Mouse (Mus musculus) midbrain, embryonic 15.5 days (tissue): ENCODE measurements around the gene Cdk10. TPM values are rescaled to one million over a fixed set of nuclear protein-coding genes. Genes with fewer than 3 reads are reported as not detected.
A peak's percentile ranks its signal among the peaks of the same experiment; 100 is the strongest.

Source experiments
- ATAC-seq: fragments of 200-750 bp; cut with Nextera tagmentation; replicated peaks from 2 replicates; pipeline ENCODE4 v1.8.0; 2017; ENCODE audit warnings: moderate TSS enrichment
- H3K27ac ChIP-seq: fragments of 300-500 bp; sonication (generic); 2 replicates; pipeline ENCODE4 v1.5.1; 2015; ENCODE audit warnings: mild to moderate bottlenecking, inconsistent platforms
- H3K27me3 ChIP-seq: fragments of 300-500 bp; sonication (generic); replicated peaks from 2 replicates; pipeline ENCODE4 v1.6.1; 2015; ENCODE audit warnings: inconsistent platforms
- H3K36me3 ChIP-seq: fragments of 300-500 bp; sonication (generic); replicated peaks from 2 replicates; pipeline ENCODE4 v1.6.1; 2015; ENCODE audit warnings: inconsistent platforms
- H3K4me1 ChIP-seq: fragments of 300-500 bp; sonication (generic); 2 replicates; pipeline ENCODE4 v1.6.1; 2015; ENCODE audit warnings: inconsistent platforms
- H3K4me2 ChIP-seq: fragments of 300-500 bp; sonication (generic); 2 replicates; pipeline ENCODE4 v1.6.1; 2015; ENCODE audit warnings: inconsistent platforms, mild to moderate bottlenecking, moderate library complexity
- H3K4me3 ChIP-seq: fragments of 300-500 bp; sonication (generic); 2 replicates; pipeline ENCODE4 v1.5.1; 2015; ENCODE audit warnings: mild to moderate bottlenecking, inconsistent platforms
- H3K9ac ChIP-seq: fragments of 300-500 bp; sonication (generic); 2 replicates; pipeline ENCODE4 v1.6.1; 2015; ENCODE audit warnings: mild to moderate bottlenecking, inconsistent platforms
- H3K9me3 ChIP-seq: fragments of 300-500 bp; sonication (generic); 2 replicates; pipeline ENCODE4 v1.6.1; 2016; ENCODE audit warnings: inconsistent platforms
- WGBS: fragments of 180-500 bp; shearing (Covaris S2); methylation state at CpG from one replicate; pipeline ENCODE4 v1.1.7; 2015; ENCODE audit warnings: mixed read lengths; 5-methylcytosine and 5-hydroxymethylcytosine counted together
- polyA plus RNA-seq: library from polyadenylated mRNA; unstranded; fragments of >200 nt; fragmentation: Nextera tagmentation; extraction: Ambion mirVana; gene quantifications from 2 replicates; pipeline ENCODE4 v1.2.1, GENCODE M21; 2015

The Cdk10 gene
- polyA plus RNA-seq, 1 experiment from 2014 or later: 55.0 TPM

DNA sequence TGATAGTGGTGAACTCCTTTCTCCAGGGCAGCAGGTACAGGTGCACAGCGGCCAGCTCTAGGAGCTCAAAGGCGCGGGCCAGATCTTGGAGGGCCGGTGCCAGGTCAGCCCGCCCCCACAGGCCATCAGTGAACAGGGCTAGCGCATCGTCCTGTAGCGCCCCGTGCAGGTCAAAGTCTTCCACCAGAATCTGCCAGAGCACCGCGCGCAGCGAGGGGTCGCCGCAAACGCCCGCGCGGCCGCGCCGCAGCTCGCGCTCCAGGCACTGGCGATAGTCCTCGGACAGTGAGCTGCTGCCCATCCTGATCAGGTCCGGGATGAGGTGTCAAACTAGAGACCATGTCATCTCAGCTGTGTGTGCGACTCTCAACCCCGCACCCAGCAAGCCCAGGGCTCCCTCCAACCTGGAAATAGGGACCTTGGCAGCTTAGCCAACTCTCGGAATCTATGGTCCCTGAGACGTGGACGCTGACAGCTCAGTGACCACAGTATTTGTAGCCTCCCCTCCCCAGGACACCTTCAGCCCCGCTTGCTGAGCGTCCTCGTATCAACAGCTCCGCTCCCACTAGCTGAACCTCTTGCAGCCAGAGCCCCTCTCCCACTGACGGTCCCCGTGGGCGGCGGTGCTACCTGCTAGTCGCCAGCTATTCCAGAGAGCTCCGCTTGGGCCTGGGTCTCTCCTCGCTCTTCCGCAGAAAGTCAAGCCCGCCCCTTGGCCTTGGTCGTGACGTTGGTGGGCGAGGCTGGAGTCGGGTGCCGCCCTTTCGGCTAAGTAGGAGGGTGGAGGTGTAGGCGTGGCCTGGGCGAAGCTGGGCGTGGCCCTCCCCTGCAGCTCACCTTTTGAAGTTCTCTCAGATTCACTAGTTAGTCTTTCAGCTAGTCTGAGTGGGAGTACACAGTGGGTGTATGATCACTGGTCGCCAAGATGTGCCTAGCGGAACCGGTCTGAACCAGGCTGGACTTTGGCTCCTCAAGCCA, 11.2 kb downstream of the Cdk10 start, which contains the start of gene Spata2l:
Gene Spata2l, minus strand, starts transcription at position 714 of the 978 bp plus-strand sequence.
- H3K9ac ChIP-seq: peak within 1 kb of the TSS; percentile 49
- peaks cover 21% of the 10 kb centered on the region for H3K4me1 ChIP-seq
- H3K27ac ChIP-seq: no peak within 1 kb of the TSS
- peak within 1 kb of the TSS; percentile 69 for H3K4me2 ChIP-seq
- H3K9me3 ChIP-seq: no peaks in the 10 kb centered on the region
- H3K4me3 ChIP-seq: peak within 1 kb of the TSS; percentile 44
- peaks cover 13% of the 10 kb centered on the region; the same call in 1 of the 2 replicates for H3K27me3 ChIP-seq
- H3K36me3 ChIP-seq: 0 out of 2 replicates have a peak, but pooled peaks cover 3% of the 10 kb centered on the region
- peak; percentile 67 for ATAC-seq
- 2% methylated on average over 57 of the region's 57 CpGs for WGBS

DNA sequence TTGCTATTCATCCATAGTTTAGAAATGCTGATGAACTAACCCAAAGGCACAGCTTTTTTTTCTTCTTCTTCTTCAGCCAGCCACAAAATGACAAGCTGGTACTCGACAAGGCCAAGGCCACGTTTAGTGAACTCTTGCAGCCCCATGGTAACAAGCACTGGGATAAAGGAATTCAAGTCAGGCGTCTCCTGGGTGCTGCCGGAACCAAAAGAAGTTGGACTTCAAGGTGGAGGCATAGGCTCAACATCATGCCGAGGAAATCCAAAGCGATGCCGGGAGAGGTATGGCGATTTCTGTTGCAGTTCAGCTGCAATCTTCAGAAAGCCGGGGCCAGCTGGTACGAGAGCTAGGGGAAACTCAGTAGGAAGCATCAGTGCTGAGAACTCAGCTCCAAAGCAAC, 14.8 kb downstream of the Cdk10 start:
- Histone ChIP-seq H3K27me3 (peaks cover 11% of the 10 kb centered on the region; the same call in 1 of the 2 replicates), H3K9me3 (no peaks in the 10 kb centered on the region), H3K27ac (no peak overlapping the region), H3K4me3 (no peak overlapping the region), H3K4me1 (peaks cover 21% of the 10 kb centered on the region), H3K36me3 (peaks cover 14% of the 10 kb centered on the region; the same call in 1 of the 2 replicates), H3K9ac (no peak overlapping the region), H3K4me2 (no peak overlapping the region)
- WGBS: 78% methylated on average over 10 of the region's 10 CpGs
- ATAC-seq: no peak

DNA sequence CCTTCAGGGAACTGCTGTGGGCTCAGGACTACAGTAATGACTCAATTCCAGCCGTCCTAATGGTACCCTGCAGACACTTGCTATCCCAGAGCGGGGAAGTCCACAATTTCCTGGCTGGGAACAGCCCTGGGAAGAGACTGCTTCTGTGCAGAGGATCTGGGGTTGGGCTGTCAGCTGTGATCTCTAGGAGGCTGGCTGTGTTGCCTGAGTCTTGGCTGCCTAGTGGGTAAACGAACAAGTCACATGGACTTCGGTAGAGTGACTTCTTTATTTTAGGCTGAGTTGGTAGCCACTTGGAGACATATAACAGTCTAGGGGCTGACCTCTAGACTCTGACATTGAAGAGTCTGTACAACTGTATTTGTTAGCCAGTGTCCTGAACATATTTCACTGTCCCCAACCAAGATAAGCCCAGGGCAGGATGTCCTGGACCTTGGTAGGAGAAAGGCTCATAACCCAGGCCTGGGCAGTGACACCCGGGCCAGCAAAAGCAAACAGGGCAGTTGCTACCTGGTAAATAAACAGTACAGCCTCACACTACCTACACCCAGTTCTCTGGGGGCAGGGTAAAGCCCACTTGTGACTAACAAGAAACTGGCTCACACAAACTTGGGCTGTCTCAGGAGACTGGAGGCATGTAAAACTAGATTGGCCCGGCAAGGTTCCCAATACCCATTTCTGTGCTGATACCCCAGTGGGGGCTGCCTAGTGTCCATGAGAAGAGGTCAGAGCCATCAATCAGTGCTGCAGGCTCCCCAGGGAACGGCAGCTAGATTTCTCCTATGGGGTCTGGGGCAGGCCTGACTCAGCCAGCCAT, 17.7 kb downstream of the Cdk10 start:
- no peak overlapping the region for H3K27ac ChIP-seq
- H3K4me2 ChIP-seq: no peak overlapping the region
- no peaks in the 10 kb centered on the region for H3K4me1 ChIP-seq
- 90% methylated on average over 7 of the region's 7 CpGs for WGBS
- ATAC-seq: no peak
- H3K9me3 ChIP-seq: no peaks in the 10 kb centered on the region
- H3K36me3 ChIP-seq: peaks cover 40% of the 10 kb centered on the region
- no peak overlapping the region for H3K4me3 ChIP-seq
- H3K27me3 ChIP-seq: no peaks in the 10 kb centered on the region
- H3K9ac ChIP-seq: no peak overlapping the region

DNA sequence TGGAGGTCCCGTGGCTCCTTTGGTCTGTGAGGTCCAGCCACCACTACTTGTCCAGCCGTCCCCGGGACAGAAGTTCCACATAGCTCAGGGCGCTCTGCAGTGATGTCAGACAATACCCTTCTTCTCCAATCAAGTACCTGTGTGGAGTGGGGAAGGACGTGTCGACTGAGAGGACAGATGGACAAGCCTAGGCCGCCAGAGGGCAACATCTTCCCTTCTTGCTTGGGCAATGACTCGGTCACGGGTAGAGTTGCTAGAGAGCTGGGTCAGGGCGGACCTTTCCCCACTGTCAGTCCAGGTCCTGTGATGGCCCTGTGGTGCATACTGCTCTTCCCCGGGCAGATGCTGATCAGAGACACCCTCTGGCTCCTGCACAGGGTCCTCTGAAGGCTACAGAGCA, 18.4 kb downstream of the Cdk10 start:
- Histone ChIP-seq H3K4me3 (no peak overlapping the region), H3K4me1 (no peaks in the 10 kb centered on the region), H3K27ac (no peak overlapping the region), H3K9me3 (no peaks in the 10 kb centered on the region), H3K4me2 (no peak overlapping the region), H3K27me3 (no peaks in the 10 kb centered on the region), H3K36me3 (peaks cover 48% of the 10 kb centered on the region), H3K9ac (no peak overlapping the region)
- WGBS: 65% methylated on average over 11 of the region's 11 CpGs
- ATAC-seq: no peak

DNA sequence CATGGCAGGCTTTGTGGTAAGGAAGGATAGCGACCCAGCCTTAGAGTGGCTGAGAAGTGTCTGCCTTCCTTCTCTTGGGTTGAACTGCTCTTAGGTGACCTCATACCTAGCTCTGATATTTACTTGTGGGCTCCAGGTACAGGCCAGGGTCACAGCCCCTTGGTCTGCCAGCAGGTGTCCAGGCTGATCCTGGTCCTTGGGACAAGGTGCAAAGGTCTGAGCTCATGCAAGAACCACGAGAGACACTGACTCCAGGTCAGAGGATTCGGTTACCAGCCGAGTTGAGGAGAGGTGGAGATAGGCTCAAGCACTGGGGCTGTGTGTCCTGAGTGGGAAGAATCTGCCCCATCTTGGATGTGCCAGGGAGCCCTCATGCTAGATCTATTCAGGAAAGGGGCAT, 19.7 kb downstream of the Cdk10 start:
- H3K4me1 ChIP-seq: no peaks in the 10 kb centered on the region
- peaks cover 61% of the 10 kb centered on the region for H3K36me3 ChIP-seq
- H3K27ac ChIP-seq: no peak overlapping the region
- WGBS: 94% methylated on average over 4 of the region's 4 CpGs
- no peak for ATAC-seq
- H3K9ac ChIP-seq: no peak overlapping the region
- H3K27me3 ChIP-seq: no peaks in the 10 kb centered on the region
- no peak overlapping the region for H3K4me3 ChIP-seq
- H3K9me3 ChIP-seq: no peaks in the 10 kb centered on the region
- no peak overlapping the region for H3K4me2 ChIP-seq

DNA sequence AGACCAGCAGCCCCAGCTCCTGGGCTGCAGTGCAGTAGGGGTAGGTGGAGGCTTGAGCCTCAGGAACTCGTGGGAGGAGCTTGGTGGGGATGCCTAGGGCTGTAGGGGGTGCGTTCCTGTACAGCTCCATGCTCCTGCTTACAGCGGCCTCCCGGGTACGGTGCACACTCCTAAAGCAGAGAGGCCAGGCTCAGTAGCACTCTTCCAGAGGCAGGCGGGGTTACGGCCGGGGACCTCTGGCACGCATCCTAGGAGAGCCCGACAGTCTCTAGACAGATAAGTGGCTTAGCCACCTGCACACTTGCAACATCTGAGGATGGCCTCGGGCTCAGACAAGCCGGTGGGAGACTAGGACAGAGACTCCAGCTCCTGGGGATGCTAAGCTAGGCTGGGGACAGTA, 20.9 kb downstream of the Cdk10 start:
- Histone ChIP-seq H3K36me3 (peaks cover 72% of the 10 kb centered on the region), H3K4me1 (no peaks in the 10 kb centered on the region), H3K27me3 (no peaks in the 10 kb centered on the region), H3K4me3 (no peak overlapping the region), H3K27ac (no peak overlapping the region), H3K9me3 (no peaks in the 10 kb centered on the region), H3K9ac (no peak overlapping the region), H3K4me2 (no peak overlapping the region)
- WGBS: 93% methylated on average over 12 of the region's 12 CpGs
- ATAC-seq: no peak

DNA sequence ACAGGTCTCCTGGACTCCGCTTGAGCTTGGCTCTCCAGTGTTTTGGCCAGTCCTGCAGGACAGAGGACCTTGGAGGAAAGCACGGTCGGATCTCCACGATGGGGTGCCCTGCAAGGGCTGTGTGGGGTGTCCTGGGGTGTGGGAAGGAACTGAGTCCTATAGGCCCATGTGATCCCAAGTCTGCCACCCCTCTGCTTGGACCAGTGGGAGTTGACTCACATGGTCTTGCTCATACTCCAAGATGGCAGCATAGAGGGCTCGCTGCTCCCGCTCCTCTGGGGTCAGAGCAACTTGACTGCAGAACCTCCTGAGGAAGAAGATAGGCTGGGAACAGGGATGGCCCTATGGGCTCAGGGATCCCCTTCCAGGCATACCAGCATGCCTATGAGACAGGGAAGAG, 23.1 kb downstream of the Cdk10 start:
- Histone ChIP-seq H3K27ac (no peak overlapping the region), H3K36me3 (peaks cover 64% of the 10 kb centered on the region), H3K9me3 (no peaks in the 10 kb centered on the region), H3K4me1 (peaks cover 10% of the 10 kb centered on the region), H3K4me3 (no peak overlapping the region), H3K4me2 (no peak overlapping the region), H3K27me3 (no peaks in the 10 kb centered on the region), H3K9ac (no peak overlapping the region)
- 96% methylated on average over 6 of the region's 6 CpGs for WGBS
- ATAC-seq: no peak

DNA sequence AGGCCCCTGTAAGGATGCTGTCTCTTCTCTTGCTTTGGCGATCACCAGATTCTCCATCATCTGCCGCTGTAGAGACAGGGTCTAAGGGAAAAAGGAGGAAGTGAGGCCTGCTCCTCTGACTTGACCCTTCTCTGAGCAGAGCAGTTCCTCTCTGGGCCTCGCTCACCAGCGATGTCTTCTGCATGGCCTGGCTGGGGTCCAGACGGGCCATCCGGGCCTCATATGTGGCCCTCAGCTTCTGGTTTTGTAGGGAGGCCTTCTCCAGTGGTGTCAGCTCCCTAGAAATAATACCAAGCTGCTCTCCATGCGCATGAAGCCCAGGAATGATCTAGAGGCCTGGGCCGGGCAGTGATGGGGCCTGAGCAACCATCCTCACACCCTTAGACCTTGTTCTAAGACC, 24.0 kb downstream of the Cdk10 start:
- Histone ChIP-seq H3K27ac (no peak overlapping the region), H3K27me3 (no peaks in the 10 kb centered on the region), H3K4me2 (no peak overlapping the region), H3K36me3 (peaks cover 63% of the 10 kb centered on the region), H3K4me1 (peaks cover 17% of the 10 kb centered on the region), H3K4me3 (no peak overlapping the region), H3K9me3 (no peaks in the 10 kb centered on the region), H3K9ac (no peak overlapping the region)
- no peak for ATAC-seq
- WGBS: 97% methylated on average over 8 of the region's 8 CpGs

DNA sequence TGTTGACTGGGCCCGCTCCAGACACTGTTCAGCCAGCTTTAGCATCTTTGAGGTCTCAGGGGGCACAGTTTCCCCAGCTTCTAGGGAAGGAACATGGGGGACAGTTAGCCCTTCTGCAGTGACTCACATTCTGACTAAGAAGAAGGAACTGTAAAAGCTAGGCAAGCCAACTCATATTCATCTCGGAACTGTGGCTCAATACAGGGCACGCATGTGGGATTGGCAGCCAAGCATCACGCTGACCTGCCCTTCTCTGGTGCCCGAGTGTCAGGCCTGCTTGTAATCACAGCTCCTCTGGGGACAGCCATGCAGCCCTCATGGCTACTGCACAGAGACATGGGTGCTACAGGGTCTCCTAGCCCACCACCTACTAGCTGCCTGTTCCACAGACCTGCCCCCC, 26.3 kb downstream of the Cdk10 start:
- WGBS: 95% methylated on average over 5 of the region's 5 CpGs
- no peak overlapping the region for H3K9ac ChIP-seq
- no peak overlapping the region for H3K4me2 ChIP-seq
- H3K4me1 ChIP-seq: peaks cover 30% of the 10 kb centered on the region
- H3K27ac ChIP-seq: no peak overlapping the region
- no peaks in the 10 kb centered on the region for H3K9me3 ChIP-seq
- no peak for ATAC-seq
- no peaks in the 10 kb centered on the region for H3K27me3 ChIP-seq
- no peak overlapping the region for H3K4me3 ChIP-seq
- peaks cover 51% of the 10 kb centered on the region for H3K36me3 ChIP-seq

DNA sequence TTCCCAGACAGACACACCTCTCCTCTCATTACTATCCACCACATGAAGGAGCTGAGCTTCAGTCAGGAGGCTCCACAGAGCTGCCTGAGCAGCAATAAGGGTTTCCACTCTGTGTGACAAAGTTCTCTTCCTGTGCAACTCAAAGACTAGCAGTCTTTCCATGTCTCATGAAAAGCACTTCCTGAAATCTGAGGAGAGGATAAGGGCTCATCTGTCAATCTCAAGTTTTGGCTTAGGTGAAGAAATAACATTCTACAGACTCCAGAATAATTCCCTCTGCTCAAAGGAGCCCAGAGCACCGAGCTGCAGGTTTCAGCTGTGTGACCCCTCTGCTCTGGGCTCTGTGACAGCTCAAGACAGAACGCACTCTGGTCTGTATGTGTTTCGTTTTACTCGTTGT, 28.3 kb downstream of the Cdk10 start:
- H3K9me3 ChIP-seq: no peaks in the 10 kb centered on the region
- peaks cover 46% of the 10 kb centered on the region for H3K36me3 ChIP-seq
- H3K4me2 ChIP-seq: peak overlapping the region; percentile 95
- 65% methylated on average over 4 of the region's 4 CpGs for WGBS
- H3K27ac ChIP-seq: no peak overlapping the region
- no peak for ATAC-seq
- H3K4me3 ChIP-seq: peak overlapping the region; percentile 93
- peak overlapping the region; percentile 99 for H3K9ac ChIP-seq
- peaks cover 34% of the 10 kb centered on the region for H3K4me1 ChIP-seq
- no peaks in the 10 kb centered on the region for H3K27me3 ChIP-seq

DNA sequence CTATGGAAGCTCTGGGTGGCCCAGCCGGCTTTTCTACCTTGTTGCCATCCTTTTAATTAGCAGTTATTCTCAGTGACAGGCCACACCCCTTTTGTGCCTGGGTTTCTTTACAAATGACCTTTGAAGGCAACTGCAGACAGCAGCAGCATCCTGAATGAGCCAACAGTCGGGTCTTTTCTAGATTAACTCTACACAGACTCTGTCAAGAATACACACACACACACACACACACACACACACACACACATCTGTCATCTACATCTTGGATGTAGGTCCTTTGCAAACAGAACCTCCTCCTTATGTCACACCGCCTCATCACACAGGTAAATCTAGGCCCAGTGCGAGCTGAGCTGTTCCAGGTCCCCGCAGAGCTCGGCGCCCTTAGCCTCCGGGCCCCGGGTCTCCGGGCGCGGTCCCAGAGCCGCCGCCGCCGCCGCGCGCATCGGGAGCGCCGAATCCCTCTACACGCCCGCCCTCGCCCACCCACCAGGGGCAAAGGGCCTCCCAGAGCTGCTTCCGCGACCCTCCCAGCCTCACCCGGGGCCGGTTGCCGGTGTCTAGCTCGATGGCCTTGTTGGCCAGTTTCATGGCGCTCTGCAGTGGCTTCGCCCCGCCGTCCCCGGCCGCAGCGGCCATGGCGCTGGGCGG, 28.9 kb downstream of the Cdk10 start:
- under 1% methylated on average over 40 of the region's 40 CpGs for WGBS
- Histone ChIP-seq H3K36me3 (peaks cover 46% of the 10 kb centered on the region), H3K4me3 (peak overlapping the region; percentile 93), H3K27me3 (no peaks in the 10 kb centered on the region), H3K9ac (peak overlapping the region; percentile 99), H3K4me1 (peaks cover 34% of the 10 kb centered on the region), H3K9me3 (no peaks in the 10 kb centered on the region), H3K4me2 (peak overlapping the region; percentile 95), H3K27ac (peak overlapping the region; percentile 92)
- peak; percentile 57; the same call in 1 of the 2 replicates for ATAC-seq
